ENCODE assay signal across 9 mouse cellular contexts in the genomic region with DNA sequence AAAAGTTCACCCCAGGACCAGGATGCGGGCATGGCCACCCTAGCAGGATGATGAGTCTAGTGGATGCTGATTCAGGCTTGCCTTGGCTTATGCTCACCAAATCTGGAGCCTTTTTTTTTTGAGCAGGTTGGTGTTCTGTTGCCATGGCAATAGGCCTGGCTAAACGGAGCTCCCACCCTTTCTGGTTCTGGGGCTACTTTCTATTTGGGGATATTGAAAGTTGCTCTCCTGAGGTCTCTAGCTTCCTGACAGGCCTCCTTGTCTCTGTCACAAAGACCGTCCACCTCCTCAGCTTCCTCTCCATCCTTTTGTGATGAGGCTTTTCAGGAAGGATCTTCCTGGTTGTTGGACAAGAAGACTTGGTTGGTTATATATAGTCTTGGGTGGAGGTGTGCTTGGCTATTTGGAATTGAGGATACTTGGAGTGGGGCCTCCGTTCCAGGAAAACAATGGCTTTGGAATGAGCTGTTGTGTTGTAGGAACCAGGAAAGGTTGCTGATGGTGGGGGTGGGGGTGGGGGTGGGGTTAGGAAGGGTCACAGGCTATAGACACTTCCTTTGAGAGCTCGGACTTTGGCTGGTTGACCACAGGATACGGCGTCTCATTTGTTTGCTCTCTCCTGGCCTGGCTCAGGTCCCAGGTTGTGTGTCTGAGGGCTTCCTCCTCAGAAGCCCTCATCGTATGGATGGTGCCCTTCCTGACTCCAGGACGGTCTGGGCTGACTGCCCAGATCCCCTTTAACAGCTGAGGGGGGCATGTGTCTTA. TPM values are rescaled to one million over a fixed set of nuclear protein-coding genes. Genes with fewer than 3 reads are reported as not detected.
DNase-seq lines count a peak whose midpoint lies in the region; ATAC-seq lines count a peak whose summit lies in the region.
"Had no signal": no experiment of that assay in that cellular context is flagged by ENCODE, and none has a peak within 500 bp of the region (broad histone marks: within the 10 kb centered on the region; RNA-seq: fewer than 3 reads in every experiment).

No protein-coding gene starts in this region.

- intact Hi-C loops in left cerebral cortex, postnatal 25 days (cut with DNase I), result loop anchor here (2.0 kb wide), 1 partner anchor 20 kb away; no protein-coding TSS in a partner anchor

- peak overlapping the region; percentile 92 for H3K4me3 ChIP-seq in erythroblast, embryonic 14.5 days (replicated peaks)
- H3K4me3 ChIP-seq in forebrain, embryonic 11.5 days (ENCODE audit: low read depth, low read length), result peak overlapping the region; percentile 90; the same call in 1 of the 2 replicates
- peak overlapping the region; percentile 78 for H3K4me3 ChIP-seq in hindbrain, embryonic 15.5 days
- peak overlapping the region; percentile 78 for H3K4me3 ChIP-seq in midbrain, embryonic 10.5 days

- ATAC-seq in erythroblast, adult 5-6 weeks (replicated peaks; ENCODE audit: low FRiP score, poor library complexity, severe bottlenecking), result no peak
- ATAC-seq in forebrain, embryonic 11.5 days (replicated peaks; ENCODE audit: low FRiP score), result no peak
- no peak for ATAC-seq in hindbrain, embryonic 15.5 days (ENCODE audit: low FRiP score, low read depth)

- peaks cover 4% of the 10 kb centered on the region for H3K36me3 ChIP-seq in erythroblast, embryonic 14.5 days (ENCODE audit: control insufficient read depth)
- no peaks in the 10 kb centered on the region for H3K36me3 ChIP-seq in forebrain, embryonic 11.5 days (ENCODE audit: control insufficient read depth, insufficient read depth, low read length)
- no peaks in the 10 kb centered on the region for H3K36me3 ChIP-seq in hindbrain, embryonic 15.5 days
- H3K36me3 ChIP-seq in midbrain, embryonic 10.5 days, result no peaks in the 10 kb centered on the region

- H3K9ac ChIP-seq in forebrain, embryonic 11.5 days (ENCODE audit: low read length), result peak overlapping the region; percentile 96; the same call in 1 of the 2 replicates
- H3K9ac ChIP-seq in hindbrain, embryonic 15.5 days, result peak overlapping the region; percentile 98; the same call in 1 of the 2 replicates

- peaks cover 12% of the 10 kb centered on the region for H3K27me3 ChIP-seq in erythroblast, embryonic 14.5 days (ENCODE audit: control insufficient read depth)
- no peaks in the 10 kb centered on the region; the same call in 1 of the 2 replicates for H3K27me3 ChIP-seq in forebrain, embryonic 11.5 days (ENCODE audit: control insufficient read depth, insufficient read depth, low read length)
- no peaks in the 10 kb centered on the region for H3K27me3 ChIP-seq in hindbrain, embryonic 15.5 days
- peaks cover 33% of the 10 kb centered on the region for H3K27me3 ChIP-seq in midbrain, embryonic 10.5 days (ENCODE audit: low read depth, poor library complexity, severe bottlenecking)

- peak overlapping the region; percentile 71; the same call in 1 of the 2 replicates for H3K4me2 ChIP-seq in forebrain, embryonic 11.5 days (ENCODE audit: low read depth, low read length, severe bottlenecking)
- peak overlapping the region; percentile 96 for H3K4me2 ChIP-seq in hindbrain, embryonic 15.5 days

- no peak overlapping the region for H3K27ac ChIP-seq in forebrain, embryonic 11.5 days (ENCODE audit: low read depth, low read length)
- no peak overlapping the region for H3K27ac ChIP-seq in hindbrain, embryonic 15.5 days (replicated peaks)
- peak overlapping the region; percentile 96 for H3K27ac ChIP-seq in midbrain, embryonic 10.5 days (replicated peaks)

- peaks cover 61% of the 10 kb centered on the region for H3K4me1 ChIP-seq in erythroblast, embryonic 14.5 days (ENCODE audit: control insufficient read depth)
- H3K4me1 ChIP-seq in forebrain, embryonic 11.5 days (replicated peaks; ENCODE audit: control insufficient read depth, insufficient read depth, low read length), result peaks cover 27% of the 10 kb centered on the region
- H3K4me1 ChIP-seq in hindbrain, embryonic 15.5 days (replicated peaks), result peaks cover 39% of the 10 kb centered on the region
- peaks cover 50% of the 10 kb centered on the region for H3K4me1 ChIP-seq in midbrain, embryonic 10.5 days

- H3K9me3 ChIP-seq in erythroblast, embryonic 14.5 days (ENCODE audit: control insufficient read depth, low read length), result no peaks in the 10 kb centered on the region
- no peaks in the 10 kb centered on the region for H3K9me3 ChIP-seq in forebrain, embryonic 11.5 days (ENCODE audit: control insufficient read depth, low read length)
- no peaks in the 10 kb centered on the region for H3K9me3 ChIP-seq in hindbrain, embryonic 15.5 days
- H3K9me3 ChIP-seq in midbrain, embryonic 10.5 days (replicated peaks), result no peaks in the 10 kb centered on the region

- WGBS in forebrain, embryonic 11.5 days, result 66% methylated on average over 9 of the region's 9 CpGs
- 41% methylated on average over 9 of the region's 9 CpGs for WGBS in hindbrain, embryonic 15.5 days
- 58% methylated on average over 9 of the region's 9 CpGs for WGBS in midbrain, embryonic 10.5 days

- no peak for DNase-seq in forebrain, embryonic 11.5 days (ENCODE audit: low spot score)
- DNase-seq in left cerebral cortex, postnatal 25 days (ENCODE audit: low spot score in 2 of 2), result peak; percentile 60 to 85
- no peak for DNase-seq in midbrain, embryonic 10.5 days (ENCODE audit: low spot score)
- DNase-seq in urinary bladder, adult 2 months (ENCODE audit: low spot score), result no peak
- no peak for DNase-seq in thymus, postnatal 25 days

RNA-seq across cellular contexts. Expression of gene Myo18a, which starts 1.8 kb away (rescaled TPM):
- 5.1 and 7.7 TPM in 2 replicates for polyA plus RNA-seq in erythroblast, embryonic 14.5 days (2012)
- 17.5 and 18.6 TPM in 2 replicates for total RNA-seq in erythroblast, adult 5-6 weeks (2015; ENCODE audit: low replicate concordance)
- 14.6 and 22.2 TPM in 2 replicates for total RNA-seq in erythroblast, adult 5-6 weeks (2017; ENCODE audit: low replicate concordance)
- polyA plus RNA-seq in forebrain, embryonic 11.5 days (2014; fragmentation: Nextera tagmentation; extraction: Ambion mirVana), result 28.4 and 31.4 TPM in 2 replicates
- 43.7 and 48.3 TPM in 2 replicates for polyA plus RNA-seq in hindbrain, embryonic 15.5 days (2015; fragmentation: Nextera tagmentation; extraction: Ambion mirVana)
- 100 to 1,000 TPM; 156 to 157 TPM for total RNA-seq in left cerebral cortex, postnatal 25 days (2021)
- 24.6 and 38.7 TPM in 2 replicates for polyA plus RNA-seq in midbrain, embryonic 10.5 days (2016; fragmentation: Nextera tagmentation; extraction: Ambion mirVana)
- 24.1 and 33.8 TPM in 2 replicates for polyA plus RNA-seq in urinary bladder, adult 2 months (2012; rRNA removed)

RNA-seq across cellular contexts. Expression of gene Gm10277, which starts 22.7 kb away (rescaled TPM):
- not detected in 2 replicates for polyA plus RNA-seq in erythroblast, embryonic 14.5 days (2012)
- not detected in 2 replicates for total RNA-seq in erythroblast, adult 5-6 weeks (2015; ENCODE audit: low replicate concordance)
- total RNA-seq in erythroblast, adult 5-6 weeks (2017; ENCODE audit: low replicate concordance), result not detected in 2 replicates
- 1.4 and 1.6 TPM in 2 replicates for polyA plus RNA-seq in forebrain, embryonic 11.5 days (2014; fragmentation: Nextera tagmentation; extraction: Ambion mirVana)
- 1.4 and 1.9 TPM in 2 replicates for polyA plus RNA-seq in hindbrain, embryonic 15.5 days (2015; fragmentation: Nextera tagmentation; extraction: Ambion mirVana)
- total RNA-seq in left cerebral cortex, postnatal 25 days (2021), result not detected
- 1.4 and 1.5 TPM in 2 replicates for polyA plus RNA-seq in midbrain, embryonic 10.5 days (2016; fragmentation: Nextera tagmentation; extraction: Ambion mirVana)
- not detected in 2 replicates for polyA plus RNA-seq in urinary bladder, adult 2 months (2012; rRNA removed)
- total RNA-seq: heart, postnatal 10 days had no signal

RNA-seq across cellular contexts. Expression of gene Cryba1, which starts 39.8 kb away (rescaled TPM):
- not detected in 2 replicates for polyA plus RNA-seq in erythroblast, embryonic 14.5 days (2012)
- total RNA-seq in erythroblast, adult 5-6 weeks (2015; ENCODE audit: low replicate concordance), result not detected in 2 replicates
- total RNA-seq in erythroblast, adult 5-6 weeks (2017; ENCODE audit: low replicate concordance), result not detected in 2 replicates
- polyA plus RNA-seq in forebrain, embryonic 11.5 days (2014; fragmentation: Nextera tagmentation; extraction: Ambion mirVana), result 0.61 and 1.6 TPM in 2 replicates
- polyA plus RNA-seq in hindbrain, embryonic 15.5 days (2015; fragmentation: Nextera tagmentation; extraction: Ambion mirVana), result 0.29 and 0.34 TPM in 2 replicates
- not detected for total RNA-seq in left cerebral cortex, postnatal 25 days (2021)
- 1.9 and 2.0 TPM in 2 replicates for polyA plus RNA-seq in midbrain, embryonic 10.5 days (2016; fragmentation: Nextera tagmentation; extraction: Ambion mirVana)
- polyA plus RNA-seq in urinary bladder, adult 2 months (2012; rRNA removed), result not detected in 2 replicates
- total RNA-seq: heart, postnatal 10 days had no signal

Comparison
In these comparisons a context has a peak if more than half of its experiments do, and no peak if none do; other contexts are left out.
1. DNase-seq: peak in left cerebral cortex, postnatal 25 days (2 of 2); none in forebrain, embryonic 11.5 days (single experiment), midbrain, embryonic 10.5 days (single experiment), urinary bladder, adult 2 months (single experiment) and thymus, postnatal 25 days (single experiment).
2. Peak in every context shown above with its lines, with median percentiles within 50 percentile points of each other: H3K4me3 ChIP-seq.